Mouse (Mus musculus) Patski (cell line): ENCODE data around the gene Ppp1r18. TPM values are rescaled to one million over a fixed set of nuclear protein-coding genes. Genes with fewer than 3 reads are reported as not detected.

Experiments used
- ATAC-seq: fragments of 100-300 bp; one replicate; pipeline ENCODE4 v1.8.0; 2021
- CTCF ChIA-PET: fragments of 350-600 bp; sonication (Branson Sonifier 250); formaldehyde crosslinking; loops from one replicate; lab custom pipeline; 2022; ENCODE audit warnings: inconsistent platforms; lab: Charles Lee
- POLR2A ChIA-PET: fragments of 350-600 bp; sonication (Branson Sonifier 250); formaldehyde crosslinking; loops from one replicate; lab custom pipeline; 2022; ENCODE audit warnings: antibody characterized with exemption, inconsistent platforms; lab: Charles Lee
- DNase-seq: peaks from one replicate; pipeline ENCODE4 v3.0.0-alpha.2; 2011; ENCODE audit warnings: low read depth, low spot score
- H3K27me3 ChIP-seq: fragments of 371-371 bp; one replicate; pipeline ENCODE4 v1.5.1; 2021
- CTCF ChIP-seq: fragments of 100-300 bp; IDR thresholded peaks from one replicate; pipeline ENCODE4 v1.5.1; 2021
- in situ Hi-C: fragments of 300-500 bp; cut with MboI; formaldehyde crosslinking; loops from 3 replicates; pipeline ENCODE4 v1.11.1; 2018; ENCODE audit warnings: low pct_unique_long_range_greater_than_20kb, mixed read lengths
- polyA plus RNA-seq: library from polyadenylated mRNA; unstranded; gene quantifications from one replicate; pipeline ENCODE4 v1.2.3, GENCODE M21; 2021

The Ppp1r18 gene
- 74.3 TPM for polyA plus RNA-seq

- ATAC-seq: peak; percentile 4
- in situ Hi-C loops: no loop called here
- ChIA-PET POLR2A (interaction anchor here (0.5 kb wide), 1 partner anchor 58 kb away, joined by 3 read pairs; no protein-coding TSS in a partner anchor), CTCF (interaction anchor here (0.8 to 1.3 kb wide), 2 partner anchors 14 to 29 kb away, joined by 3 to 4 read pairs; partner anchors contain the start of gene Dhx16)
- no peak for DNase-seq
- no peaks in the 10 kb centered on the region for H3K27me3 ChIP-seq
- no peak for TF ChIP-seq CTCF
Measured at GRCm38 (mm10) chr17:35865481-35866280, at the start of gene Ppp1r18. Gene Ppp1r18, plus strand, starts transcription at chr17:35865593.

- ChIA-PET CTCF (interaction anchor here (0.7 to 3.5 kb wide), 4 partner anchors 13 to 77 kb away, joined by 3 to 14 read pairs (median 3); no protein-coding TSS in a partner anchor), POLR2A (interaction anchor here (0.9 kb wide), 1 partner anchor 22 kb away, joined by 3 read pairs; no protein-coding TSS in a partner anchor)
- no peak for DNase-seq
Measured at GRCm38 (mm10) chr17:35815836-35816235, 49.6 kb upstream of the Ppp1r18 start.

GRCm38 (mm10) chr17:35816686-35817085 is 48.7 kb upstream of the Ppp1r18 start:
- ChIA-PET POLR2A (no interaction called here), CTCF (interaction anchor here (3.5 kb wide), 1 partner anchor 77 kb away, joined by 14 read pairs; no protein-coding TSS in a partner anchor)
- no peak for DNase-seq
- no peak for ATAC-seq
- H3K27me3 ChIP-seq: no peaks in the 10 kb centered on the region
- no peak for TF ChIP-seq CTCF
- in situ Hi-C loops: no loop called here

More at GRCm38 (mm10) chr17:35815836-35816235, 49.6 kb upstream of the Ppp1r18 start:
- TF ChIP-seq CTCF: no peak
- no peaks in the 10 kb centered on the region for H3K27me3 ChIP-seq
- ATAC-seq: no peak
- in situ Hi-C loops: no loop called here

- POLR2A ChIA-PET: no interaction called here
- DNase-seq (no peak), ATAC-seq (no peak)
- CTCF ChIA-PET: interaction anchor here (1.2 to 3.5 kb wide), 2 partner anchors 16 to 78 kb away, joined by 4 to 14 read pairs; no protein-coding TSS in a partner anchor
- in situ Hi-C loops: no loop called here
- no peaks in the 10 kb centered on the region for H3K27me3 ChIP-seq
- no peak for TF ChIP-seq CTCF
Measured at GRCm38 (mm10) chr17:35817226-35817625, 48.2 kb upstream of the Ppp1r18 start.

GRCm38 (mm10) chr17:35820111-35820510 is 45.3 kb upstream of the Ppp1r18 start:
- ChIA-PET POLR2A (no interaction called here), CTCF (interaction anchor here (2.4 kb wide), 1 partner anchor 83 kb away, joined by 13 read pairs; no protein-coding TSS in a partner anchor)
- no peaks in the 10 kb centered on the region for H3K27me3 ChIP-seq
- ATAC-seq (no peak), DNase-seq (no peak)
- in situ Hi-C loops: loop anchor here (10.0 kb wide), 1 partner anchor 235 kb away; no protein-coding TSS in a partner anchor
- no peak for TF ChIP-seq CTCF

- H3K27me3 ChIP-seq: no peaks in the 10 kb centered on the region
- TF ChIP-seq CTCF: no peak
- peak; percentile 79 for DNase-seq
- ChIA-PET POLR2A (interaction anchor here (0.6 to 6.8 kb wide), 15 partner anchors 9 to 124 kb away, joined by 3 to 48 read pairs (median 5); partner anchors contain the start of gene Ddr1), CTCF (interaction anchor here (0.8 to 2.4 kb wide), 8 partner anchors 8 to 85 kb away, joined by 3 to 13 read pairs (median 3); no protein-coding TSS in a partner anchor)
- in situ Hi-C loops: loop anchor here (10.0 kb wide), 1 partner anchor 237 kb away; no protein-coding TSS in a partner anchor
- peak; percentile 58 for ATAC-seq
Measured at GRCm38 (mm10) chr17:35821439-35822430, 43.7 kb upstream of the Ppp1r18 start, which contains the start of gene Ier3. Gene Ier3, plus strand, starts transcription at chr17:35821684.

GRCm38 (mm10) chr17:35822564-35822963 is 42.8 kb upstream of the Ppp1r18 start:
- no peak for TF ChIP-seq CTCF
- CTCF ChIA-PET: interaction anchor here (1.1 to 9.5 kb wide), 5 partner anchors 9 to 86 kb away, joined by 3 to 79 read pairs (median 4); no protein-coding TSS in a partner anchor
- DNase-seq: no peak

GRCm38 (mm10) chr17:35822964-35823937 is 42.1 kb upstream of the Ppp1r18 start, which contains the start of gene Flot1:
Gene Flot1, plus strand, starts transcription at chr17:35823230.
- in situ Hi-C loops: loop anchor here (10.0 kb wide), 1 partner anchor 238 kb away; no protein-coding TSS in a partner anchor
- ChIA-PET POLR2A (interaction anchor here (0.5 to 6.8 kb wide), 15 partner anchors 10 to 120 kb away, joined by 3 to 48 read pairs (median 4); partner anchors contain the start of gene Ddr1), CTCF (interaction anchor here (1.1 to 9.5 kb wide), 4 partner anchors 9 to 84 kb away, joined by 3 to 79 read pairs (median 4); no protein-coding TSS in a partner anchor)

More at GRCm38 (mm10) chr17:35822564-35822963, 42.8 kb upstream of the Ppp1r18 start:
- H3K27me3 ChIP-seq: no peaks in the 10 kb centered on the region
- ATAC-seq: no peak
- in situ Hi-C loops: loop anchor here (10.0 kb wide), 1 partner anchor 238 kb away; no protein-coding TSS in a partner anchor
- POLR2A ChIA-PET: interaction anchor here (0.6 to 6.8 kb wide), 13 partner anchors 9 to 119 kb away, joined by 3 to 48 read pairs (median 7); partner anchors contain the start of gene Ddr1

More at GRCm38 (mm10) chr17:35822964-35823937, 42.1 kb upstream of the Ppp1r18 start, which contains the start of gene Flot1:
- no peaks in the 10 kb centered on the region for H3K27me3 ChIP-seq
- TF ChIP-seq CTCF: no peak
- peak; percentile 86 for DNase-seq
- ATAC-seq: peak; percentile 72
